Mouse (Mus musculus) C2C12 (cell line): ENCODE results near the gene Rap2b.

Experiments used
- CTCF ChIP-seq: IDR thresholded peaks from one replicate; pipeline ENCODE4 v1.5.1; 2011; ENCODE audit not compliant: control insufficient read depth, insufficient read depth, insufficient read length
- FOSL1 ChIP-seq: IDR thresholded peaks from one replicate; pipeline ENCODE4 v1.8.0; 2011; ENCODE audit warnings: mild to moderate bottlenecking, low read length; ENCODE audit not compliant: poor library complexity, insufficient read depth, severe bottlenecking
- MAX ChIP-seq: IDR thresholded peaks from one replicate; pipeline ENCODE4 v1.6.1; 2011; ENCODE audit warnings: mild to moderate bottlenecking, control low read depth
- MYOD1 ChIP-seq: IDR thresholded peaks from one replicate; pipeline ENCODE4 v1.6.1; 2011; ENCODE audit warnings: low read depth; ENCODE audit not compliant: control insufficient read depth, insufficient read length

DNA sequence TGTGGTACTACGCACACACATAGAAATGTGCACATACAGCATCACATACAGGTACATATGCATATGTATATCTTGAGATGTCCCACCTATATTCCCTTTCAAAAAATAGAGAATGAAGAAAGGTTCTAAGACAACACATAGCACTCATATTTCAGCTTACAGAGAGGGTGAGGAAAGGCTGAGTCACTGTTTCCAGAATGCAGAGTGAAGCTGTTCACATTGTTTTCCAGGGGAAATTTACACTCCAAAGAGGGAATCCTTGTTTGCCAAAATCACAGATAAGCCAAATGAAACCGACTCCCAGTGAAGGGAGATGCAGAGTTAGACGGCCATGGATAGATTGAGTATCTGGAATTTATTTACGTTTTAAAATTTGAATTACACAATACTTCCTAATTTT lies 30.1 kb downstream of the Rap2b start:
- no peak for TF ChIP-seq CTCF
- no peak for TF ChIP-seq MYOD1
- TF ChIP-seq MAX: no peak
- no peak for TF ChIP-seq FOSL1
